Mouse (Mus musculus) CH12.LX (cell line): ENCODE measurements around the gene Gm45844. TPM values are rescaled to one million over a fixed set of nuclear protein-coding genes. Genes with fewer than 3 reads are reported as not detected.
"Not testable (repeated sequence)": the region's sequence is repeated elsewhere in the genome, so short reads cannot be mapped to it uniquely, and the experiment has no call there.

Source experiments
- DNase-seq: peaks from one replicate; pipeline ENCODE4 v3.0.0-alpha.2; 2013; ENCODE audit errors: extremely low read depth
- H3K27ac ChIP-seq: 2 replicates; pipeline ENCODE4 v1.5.1; 2012; ENCODE audit warnings: low read depth, mild to moderate bottlenecking, control low read depth, moderate library complexity; ENCODE audit not compliant: insufficient read depth
- H3K27me3 ChIP-seq: replicated peaks from 2 replicates; pipeline ENCODE3; 2012; ENCODE audit warnings: inconsistent platforms
- H3K36me3 ChIP-seq, 2 experiments: replicated peaks in 1 of 2; 2 replicates each; pipeline versions ENCODE3 to v1.6.1; 2012; ENCODE audit warnings: inconsistent platforms in 1 of 2, low read length in 1 of 2, mild to moderate bottlenecking in 1 of 2, mixed read lengths in 1 of 2, moderate library complexity in 1 of 2; ENCODE audit not compliant: control insufficient read depth in 1 of 2, insufficient read depth in 1 of 2
- H3K4me1 ChIP-seq, 2 experiments: 2 replicates each; pipeline ENCODE4 v1.6.1; 2012; ENCODE audit warnings: inconsistent platforms in 1 of 2, moderate library complexity in 1 of 2; ENCODE audit not compliant: insufficient read depth in 2 of 2, control insufficient read depth in 1 of 2
- H3K4me2 ChIP-seq: 2 replicates; pipeline ENCODE4 v1.6.1; 2012; ENCODE audit warnings: low read depth, mild to moderate bottlenecking, control low read depth; ENCODE audit not compliant: poor library complexity, insufficient read depth, severe bottlenecking
- H3K4me3 ChIP-seq, 3 experiments: fragments of 150-350 bp in 1 of 3; sonication (generic) in 1 of 3; replicated peaks in 1 of 3; 2 replicates each; pipeline versions ENCODE3 to v1.5.1; 2011 to 2012; ENCODE audit warnings: low read depth in 2 of 3, low read length in 2 of 3, mild to moderate bottlenecking in 2 of 3, moderate library complexity in 2 of 3, control low read depth in 1 of 3, improper control_type of control experiment in 1 of 3, inconsistent platforms in 1 of 3, mixed read lengths in 1 of 3; ENCODE audit not compliant: poor library complexity in 1 of 3
- H3K79me2 ChIP-seq: replicated peaks from 2 replicates; pipeline ENCODE4 v1.6.1; 2012; ENCODE audit warnings: mild to moderate bottlenecking, moderate library complexity; ENCODE audit not compliant: control insufficient read depth, poor library complexity, insufficient read depth, severe bottlenecking; ENCODE audit errors: extremely low read depth
- H3K9ac ChIP-seq: 2 replicates; pipeline ENCODE4 v1.6.1; 2012; ENCODE audit warnings: low read depth, mild to moderate bottlenecking, control low read depth, moderate library complexity; ENCODE audit not compliant: insufficient read depth
- H3K9me3 ChIP-seq: replicated peaks from 2 replicates; pipeline ENCODE3; 2012; ENCODE audit warnings: low read length, inconsistent platforms, mixed read lengths
- CHD1 ChIP-seq: IDR thresholded peaks from 2 replicates; pipeline ENCODE4 v1.6.1; 2012; ENCODE audit warnings: low read depth, low read length, improper control_type of control experiment, inconsistent platforms
- CHD2 ChIP-seq: IDR thresholded peaks from 2 replicates; pipeline ENCODE4 v1.6.1; 2011; ENCODE audit warnings: low read length, improper control_type of control experiment
- CTCF ChIP-seq, 2 experiments: IDR thresholded peaks in 1 of 2; conservative IDR thresholded peaks in 1 of 2; 2 replicates each; pipeline ENCODE4 v1.5.1; 2011 to 2012; ENCODE audit warnings: low read depth in 2 of 2, low read length in 2 of 2, improper control_type of control experiment in 1 of 2, inconsistent platforms in 1 of 2, mild to moderate bottlenecking in 1 of 2, moderate library complexity in 1 of 2
- E2F4 ChIP-seq: IDR thresholded peaks from 2 replicates; pipeline ENCODE4 v1.6.1; 2011; ENCODE audit warnings: low read depth, low read length, improper control_type of control experiment; ENCODE audit not compliant: insufficient replicate concordance
- ELF1 ChIP-seq: IDR thresholded peaks from 2 replicates; pipeline ENCODE4 v1.6.1; 2014; ENCODE audit warnings: low read depth, mild to moderate bottlenecking, inconsistent platforms, low read length, improper control_type of control experiment
- GABPA ChIP-seq: IDR thresholded peaks from 2 replicates; pipeline ENCODE4 v1.6.1; 2012; ENCODE audit warnings: low read depth, low read length, improper control_type of control experiment, inconsistent platforms; ENCODE audit not compliant: insufficient replicate concordance
- HCFC1 ChIP-seq: IDR thresholded peaks from 2 replicates; pipeline ENCODE4 v1.6.1; 2012; ENCODE audit warnings: low read depth, mild to moderate bottlenecking, inconsistent platforms, low read length, improper control_type of control experiment
- IRF4 ChIP-seq: IDR thresholded peaks from 2 replicates; pipeline ENCODE4 v1.6.1; 2014; ENCODE audit warnings: low read depth, mild to moderate bottlenecking, inconsistent platforms, low read length, improper control_type of control experiment
- JUND ChIP-seq: conservative IDR thresholded peaks from 2 replicates; pipeline ENCODE4 v1.6.1; 2011; ENCODE audit warnings: low read depth, low read length, improper control_type of control experiment
- KAT2A ChIP-seq: IDR thresholded peaks from 2 replicates; pipeline ENCODE4 v1.6.1; 2012; ENCODE audit warnings: low read length, improper control_type of control experiment, inconsistent platforms; ENCODE audit not compliant: insufficient replicate concordance
- MEF2A ChIP-seq: IDR thresholded peaks from 2 replicates; pipeline ENCODE4 v1.6.1; 2014; ENCODE audit warnings: low read depth, mild to moderate bottlenecking, inconsistent platforms, low read length, improper control_type of control experiment, borderline replicate concordance
- MYC ChIP-seq: IDR thresholded peaks from 2 replicates; pipeline ENCODE4 v1.6.1; 2011; ENCODE audit warnings: low read depth, mild to moderate bottlenecking, improper control_type of control experiment, low read length
- RAD21 ChIP-seq: IDR thresholded peaks from 2 replicates; pipeline ENCODE4 v1.6.1; 2011; ENCODE audit warnings: low read depth, mild to moderate bottlenecking, low read length, improper control_type of control experiment, moderate library complexity
- SMC3 ChIP-seq: IDR thresholded peaks from 2 replicates; pipeline ENCODE4 v1.6.1; 2011; ENCODE audit warnings: low read depth, low read length, improper control_type of control experiment
- TBP ChIP-seq: conservative IDR thresholded peaks from 2 replicates; pipeline ENCODE4 v1.6.1; 2011; ENCODE audit warnings: low read depth, low read length, improper control_type of control experiment
- TCF12 ChIP-seq: IDR thresholded peaks from 2 replicates; pipeline ENCODE4 v1.6.1; 2014; ENCODE audit warnings: low read depth, mild to moderate bottlenecking, inconsistent platforms, low read length, improper control_type of control experiment
- UBTF ChIP-seq: IDR thresholded peaks from 2 replicates; pipeline ENCODE4 v1.6.1; 2012; ENCODE audit warnings: low read depth, mild to moderate bottlenecking, inconsistent platforms, low read length, improper control_type of control experiment, moderate library complexity
- ZKSCAN1 ChIP-seq: IDR thresholded peaks from 2 replicates; pipeline ENCODE4 v1.6.1; 2012; ENCODE audit warnings: low read depth, inconsistent platforms, low read length, improper control_type of control experiment, borderline replicate concordance
- ZMIZ1 ChIP-seq: IDR thresholded peaks from 2 replicates; pipeline ENCODE4 v1.6.1; 2012; ENCODE audit warnings: low read depth, mild to moderate bottlenecking, inconsistent platforms, low read length, improper control_type of control experiment
- ZNF384 ChIP-seq: IDR thresholded peaks from 2 replicates; pipeline ENCODE4 v1.6.1; 2012; ENCODE audit warnings: low read depth, low read length, improper control_type of control experiment, inconsistent platforms
- dilution Hi-C: fragments of 300-500 bp; cut with MboI; formaldehyde crosslinking; loops from 2 replicates; pipeline ENCODE4 v1.14.3; 2020; ENCODE audit warnings: low sequenced_read_pairs; ENCODE audit not compliant: extremely low pct_unique_long_range_greater_than_20kb, extremely low pct_ligation_motif_present
- in situ Hi-C: fragments of 300-500 bp; cut with MboI; formaldehyde crosslinking; loops from 3 replicates; pipeline ENCODE4 v1.14.3; 2019; ENCODE audit warnings: low sequenced_read_pairs, low pct_ligation_motif_present, low pct_unique_long_range_greater_than_20kb, mixed read lengths
- polyA plus RNA-seq: library from polyadenylated mRNA; unstranded; fragments of >175 nt; gene quantifications from 2 replicates; pipeline ENCODE4 v1.2.1, GENCODE M21; 2012; ENCODE audit warnings: low read depth; ENCODE audit not compliant: insufficient read length
- total RNA-seq, 2 experiments: library from RNA; depleted of rRNA; stranded (reverse); fragments of 300-350 nt in 1 of 2; fragments of >200 nt in 1 of 2; gene quantifications; 2 replicates each; pipeline ENCODE4 v1.2.3; 2012 to 2014

Gene Gm45844
- total RNA-seq (2012; rRNA removed): 0.08 and 0.34 TPM in 2 replicates
- not detected in 2 replicates for total RNA-seq (2014; rRNA removed)
- not detected in 2 replicates for polyA plus RNA-seq

DNA sequence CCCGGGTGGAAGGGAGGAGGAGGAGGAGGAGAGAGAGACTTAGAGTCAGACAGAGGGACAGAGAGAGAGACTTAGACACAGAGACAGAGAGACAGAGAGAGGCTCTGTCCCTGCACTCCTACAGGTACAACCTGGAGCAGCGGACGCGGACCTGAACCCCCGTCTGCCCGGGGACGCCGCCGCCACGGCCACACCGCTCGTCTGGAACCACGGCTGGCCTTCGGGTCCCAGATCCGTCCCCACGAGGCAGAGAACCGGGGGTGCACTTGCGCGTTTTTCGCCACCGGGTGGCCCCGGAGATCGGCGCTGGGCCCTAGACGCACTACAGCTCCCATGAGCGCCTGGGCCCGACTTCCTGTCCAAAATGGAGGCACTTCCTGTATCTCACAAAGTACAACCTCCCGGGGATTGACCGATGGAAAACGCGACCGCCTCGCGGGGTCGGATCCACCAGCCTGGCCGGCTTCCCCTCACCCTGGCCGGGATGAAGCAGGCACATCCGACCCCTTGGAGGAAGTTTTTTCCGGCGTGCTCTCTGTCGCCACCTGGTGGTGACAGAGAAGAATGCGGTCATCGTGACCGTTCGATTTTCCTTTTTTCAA is at the start of gene Gm45844:
Gene Gm45844 (minus strand): TSS at position 324 of the 602 bp plus-strand sequence.
- dilution Hi-C loops, H3K27me3 ChIP-seq, H3K79me2 ChIP-seq, H3K4me2 ChIP-seq, H3K9me3 ChIP-seq, H3K9ac ChIP-seq, H3K36me3 ChIP-seq: not testable (repeated sequence)
- peak within 1 kb of the TSS in 2 of 3 experiments; percentile 26 to 50 for H3K4me3 ChIP-seq
- DNase-seq: peak; percentile 44
- TF ChIP-seq RAD21: peak; percentile 24
- TF ChIP-seq ZNF384: 0 out of 2 replicates have a peak, but pooled peaks have one; percentile 16
- TF ChIP-seq MEF2A: peak; percentile 49; the same call in 1 of the 2 replicates
- TF ChIP-seq UBTF: peak; percentile 100
- peak; percentile 48; the same call in 1 of the 2 replicates for TF ChIP-seq GABPA
- 0 out of 2 replicates have a peak, but pooled peaks have one; percentile 19 for TF ChIP-seq MYC
- 0 out of 2 replicates have a peak, but pooled peaks have one; percentile 13 for TF ChIP-seq IRF4
- peak; percentile 90; the same call in 1 of the 2 replicates for TF ChIP-seq KAT2A
- TF ChIP-seq TCF12: peak; percentile 45; the same call in 1 of the 2 replicates
- TF ChIP-seq CTCF (conservative IDR thresholded peaks at IDR 0.05 in 1 of 2, IDR thresholded peaks at IDR 0.05 in 1 of 2; ENCODE audit: low read depth in 2 of 2, low read length in 2 of 2): peak; percentile 83 to 87
- peak; percentile 80 for TF ChIP-seq SMC3
- TF ChIP-seq TBP: peak; percentile 99
- TF ChIP-seq HCFC1: peak; percentile 93
- peak; percentile 56; the same call in 1 of the 2 replicates for TF ChIP-seq ELF1
- peaks cover 4 to 21% of the 10 kb centered on the region in 2 experiments; a peak in 3 of 4 replicates for H3K4me1 ChIP-seq
- in situ Hi-C loops: loop anchor here (25.0 kb wide), 1 partner anchor 891 kb away; the partner anchor contains the start of genes Smim17 and Zfp28
- peak within 1 kb of the TSS; percentile 65 for H3K27ac ChIP-seq

DNA sequence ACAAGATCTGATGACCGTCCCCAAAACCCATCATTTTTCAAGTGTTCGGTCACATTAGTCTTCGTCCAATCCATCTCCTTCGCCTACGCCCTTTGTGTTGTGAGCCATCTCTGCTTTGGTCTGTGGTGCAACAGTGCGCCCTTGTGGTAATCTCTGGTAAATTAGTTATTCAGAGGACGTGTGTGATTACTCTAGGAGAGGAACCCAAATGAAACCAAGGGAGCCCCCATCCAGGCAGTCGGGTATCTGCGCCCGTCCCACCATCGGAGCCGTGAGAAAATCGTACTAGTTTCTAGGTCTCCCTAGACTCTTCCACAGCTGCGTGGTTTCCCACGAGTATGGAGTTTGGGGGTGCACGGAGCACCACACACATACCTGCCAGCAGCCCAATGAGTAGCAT is 17.5 kb upstream of the Gm45844 start:
- no peak overlapping the region for H3K27ac ChIP-seq
- DNase-seq: peak; percentile 68

More for the DNA sequence above, 17.5 kb upstream of the Gm45844 start:
- TF ChIP-seq CTCF (conservative IDR thresholded peaks at IDR 0.05 in 1 of 2, IDR thresholded peaks at IDR 0.05 in 1 of 2; ENCODE audit: low read depth in 2 of 2, low read length in 2 of 2): peak; percentile 21 to 81; a peak in 3 of 4 replicates
- no peak for TF ChIP-seq ZKSCAN1
- TF ChIP-seq ZMIZ1: no peak
- peak; percentile 48 for TF ChIP-seq SMC3
- TF ChIP-seq RAD21: peak; percentile 83
- TF ChIP-seq GABPA: no peak
- no peak for TF ChIP-seq E2F4
- no peak for TF ChIP-seq ELF1
- TF ChIP-seq CHD1: no peak
- TF ChIP-seq CHD2: no peak
- no peak for TF ChIP-seq JUND
- H3K36me3 ChIP-seq: peaks cover 20 to 41% of the 10 kb centered on the region in 2 experiments
- peaks cover 3 to 11% of the 10 kb centered on the region in 2 experiments; a peak in 3 of 4 replicates for H3K4me1 ChIP-seq
- no peaks in the 10 kb centered on the region for H3K79me2 ChIP-seq
- no peak overlapping the region for H3K9ac ChIP-seq
- H3K4me2 ChIP-seq: no peak overlapping the region
- H3K9me3 ChIP-seq: no peaks in the 10 kb centered on the region
- dilution Hi-C loops: no loop called here
- no peak overlapping the region for H3K4me3 ChIP-seq
- in situ Hi-C loops: loop anchor here (10.0 to 25.0 kb wide), 3 partner anchors 91 to 908 kb away; partner anchors contain the start of genes Smim17, Zfp28 and Zfp772
- peaks cover under 1% of the 10 kb centered on the region for H3K27me3 ChIP-seq
